Mouse (Mus musculus) CD4-positive naive resting alpha-beta T cell, adult 57 days (primary cell): Measurements from ENCODE around the gene Myzap. TPM values are rescaled to one million over a fixed set of nuclear protein-coding genes. Genes with fewer than 3 reads are reported as not detected.

ENCODE experiments used
- total RNA-seq: library from RNA; stranded (reverse); gene quantifications from one replicate; pipeline ENCODE4 v1.2.4, GENCODE M21; 2023

Myzap gene
- total RNA-seq = 0.83 TPM

GRCm38 (mm10) chr9:71591938-71592548, at the start of gene Myzap:
TSS of gene Myzap (minus strand) at chr9:71592360.

GRCm38 (mm10) chr9:71485475-71486094, 106.6 kb downstream of the Myzap start, which contains the start of gene Polr2m:
TSS of gene Polr2m (minus strand) at chr9:71485935.

Other genes starting within 250 kb of the Myzap start
- gene Polr2m, start 106.4 kb downstream of the Myzap start, total RNA-seq = 142 TPM
- 1.2 TPM for gene Cgnl1, start 179.2 kb upstream of the Myzap start, total RNA-seq